8 mouse cellular contexts compared by ENCODE assay signal in genomic region chr4:127021151-127021945, GRCm38 (mm10). TPM values are rescaled to one million over a fixed set of nuclear protein-coding genes. Genes with fewer than 3 reads are reported as not detected.
DNase-seq lines count a peak whose midpoint lies in the region; ATAC-seq and TF ChIP-seq lines count a peak whose summit lies in the region.

Gene Sfpq (plus strand): TSS chr4:127021324.

- peak within 1 kb of the TSS; percentile 100 for H3K9ac ChIP-seq in embryonic facial prominence, embryonic 13.5 days
- H3K9ac ChIP-seq in limb, embryonic 12.5 days (replicated peaks), result peak within 1 kb of the TSS; percentile 100
- peak within 1 kb of the TSS; percentile 88 for H3K9ac ChIP-seq in midbrain, embryonic 15.5 days

- H3K27ac ChIP-seq in embryonic facial prominence, embryonic 13.5 days, result peak within 1 kb of the TSS; percentile 97
- H3K27ac ChIP-seq in kidney, adult 2 months (ENCODE audit: insufficient read depth, low read depth, low read length), result peak within 1 kb of the TSS; percentile 98
- peak within 1 kb of the TSS; percentile 100 for H3K27ac ChIP-seq in limb, embryonic 12.5 days
- peak within 1 kb of the TSS; percentile 99 for H3K27ac ChIP-seq in midbrain, embryonic 15.5 days
- peak within 1 kb of the TSS; percentile 100 for H3K27ac ChIP-seq in spleen, adult 2 months (ENCODE audit: insufficient read depth, low read length)

- H3K9me3 ChIP-seq in embryonic facial prominence, embryonic 13.5 days, result no peaks in the 10 kb centered on the region
- H3K9me3 ChIP-seq in limb, embryonic 12.5 days, result no peaks in the 10 kb centered on the region
- H3K9me3 ChIP-seq in midbrain, embryonic 15.5 days, result no peaks in the 10 kb centered on the region

- peak; percentile 97 for ATAC-seq in embryonic facial prominence, embryonic 13.5 days (ENCODE audit: insufficient number of reproducible peaks, insufficient read depth, low FRiP score, low TSS enrichment, low read depth)
- peak; percentile 96 for ATAC-seq in limb, embryonic 12.5 days (ENCODE audit: insufficient number of reproducible peaks, insufficient read depth, low FRiP score, low TSS enrichment, low read depth)
- peak; percentile 96 for ATAC-seq in midbrain, embryonic 15.5 days (replicated peaks)

- H3K36me3 ChIP-seq in embryonic facial prominence, embryonic 13.5 days, result peaks cover 33% of the 10 kb centered on the region
- peaks cover 7% of the 10 kb centered on the region for H3K36me3 ChIP-seq in kidney, adult 2 months (ENCODE audit: control insufficient read depth, insufficient read depth, low read length)
- H3K36me3 ChIP-seq in limb, embryonic 12.5 days, result peaks cover 42% of the 10 kb centered on the region
- peaks cover 9% of the 10 kb centered on the region for H3K36me3 ChIP-seq in midbrain, embryonic 15.5 days (replicated peaks)
- H3K36me3 ChIP-seq in spleen, adult 2 months (ENCODE audit: control insufficient read depth, insufficient read depth, low read length), result peaks cover 21% of the 10 kb centered on the region

- no peaks in the 10 kb centered on the region for H3K27me3 ChIP-seq in embryonic facial prominence, embryonic 13.5 days
- no peaks in the 10 kb centered on the region for H3K27me3 ChIP-seq in kidney, adult 2 months (replicated peaks; ENCODE audit: control insufficient read depth, insufficient read depth, low read length)
- no peaks in the 10 kb centered on the region for H3K27me3 ChIP-seq in limb, embryonic 12.5 days
- H3K27me3 ChIP-seq in midbrain, embryonic 15.5 days (replicated peaks), result no peaks in the 10 kb centered on the region
- no peaks in the 10 kb centered on the region for H3K27me3 ChIP-seq in spleen, adult 2 months (ENCODE audit: control insufficient read depth, insufficient read depth, low read length)

- 1% methylated on average over 79 of the region's 87 CpGs for WGBS in embryonic facial prominence, embryonic 13.5 days
- under 1% methylated on average over 82 of the region's 87 CpGs for WGBS in kidney, adult 2 months
- WGBS in limb, embryonic 12.5 days, result under 1% methylated on average over 76 of the region's 87 CpGs
- WGBS in midbrain, embryonic 15.5 days, result under 1% methylated on average over 43 of the region's 87 CpGs
- under 1% methylated on average over 59 of the region's 87 CpGs for whole genome bisulfite sequencing in spleen, adult 2 months

- peak; percentile 99 for TF ChIP-seq POLR2A in kidney, adult 2 months (IDR thresholded peaks at IDR 0.05; ENCODE audit: low read depth, low read length)
- TF ChIP-seq POLR2A in spleen, adult 2 months (IDR thresholded peaks at IDR 0.05; ENCODE audit: low read depth, low read length), result peak; percentile 99

- peak within 1 kb of the TSS; percentile 98 for H3K4me3 ChIP-seq in embryonic facial prominence, embryonic 13.5 days
- H3K4me3 ChIP-seq in kidney, adult 2 months (ENCODE audit: insufficient read depth, low read depth, low read length), result peak within 1 kb of the TSS; percentile 72
- peak within 1 kb of the TSS; percentile 100 for H3K4me3 ChIP-seq in limb, embryonic 12.5 days (replicated peaks)
- peak within 1 kb of the TSS; percentile 98 for H3K4me3 ChIP-seq in midbrain, embryonic 15.5 days
- peak within 1 kb of the TSS; percentile 91 for H3K4me3 ChIP-seq in spleen, adult 2 months (ENCODE audit: extremely low read depth, insufficient read depth, insufficient read length)

- H3K4me1 ChIP-seq in embryonic facial prominence, embryonic 13.5 days, result peaks cover 24% of the 10 kb centered on the region
- H3K4me1 ChIP-seq in kidney, adult 2 months (ENCODE audit: control insufficient read depth, insufficient read depth, low read length), result peaks cover 2% of the 10 kb centered on the region
- H3K4me1 ChIP-seq in limb, embryonic 12.5 days (replicated peaks), result peaks cover 21% of the 10 kb centered on the region
- peaks cover 33% of the 10 kb centered on the region for H3K4me1 ChIP-seq in midbrain, embryonic 15.5 days
- H3K4me1 ChIP-seq in spleen, adult 2 months (ENCODE audit: control insufficient read depth, insufficient read depth, insufficient read length), result peaks cover 6% of the 10 kb centered on the region

- TF ChIP-seq CTCF in kidney, adult 2 months (conservative IDR thresholded peaks at IDR 0.05; ENCODE audit: insufficient read depth, insufficient read length, low read depth, low read length), result no peak
- TF ChIP-seq CTCF in spleen, adult 2 months (IDR thresholded peaks at IDR 0.05; ENCODE audit: extremely low read depth, insufficient read depth, insufficient read length, insufficient replicate concordance), result no peak

- DNase-seq in 3134 (ENCODE audit: extremely low read depth, insufficient read length, low spot score), result peak; percentile 87
- DNase-seq in adrenal gland, postnatal 36 days, result peak; percentile 95
- DNase-seq in heart, adult 18-20 months, result peak; percentile 99 to 100
- peak; percentile 99 for DNase-seq in kidney, adult 2 months
- peak; percentile 96 to 99 for DNase-seq in spleen, adult 2 months (ENCODE audit: low read depth in 1 of 2, low spot score in 2 of 2)

- peak within 1 kb of the TSS; percentile 95 for H3K4me2 ChIP-seq in embryonic facial prominence, embryonic 13.5 days
- H3K4me2 ChIP-seq in limb, embryonic 12.5 days, result peak within 1 kb of the TSS; percentile 98
- H3K4me2 ChIP-seq in midbrain, embryonic 15.5 days, result peak within 1 kb of the TSS; percentile 92

RNA-seq across cellular contexts. Expression of gene Sfpq, which starts in this region (rescaled TPM):
- 100 to 1,000 TPM; 145 to 225 TPM for total RNA-seq in adrenal gland, postnatal 36 days (2021)
- polyA plus RNA-seq in embryonic facial prominence, embryonic 13.5 days (2015; fragmentation: Nextera tagmentation; extraction: Ambion mirVana), result 120 TPM in 2 replicates
- 10 to 100 TPM; 65.8 to 77.0 TPM for total RNA-seq in heart, adult 18-20 months (2021)
- polyA plus RNA-seq in kidney, adult 2 months (2012; rRNA removed), result 22.3 and 24.1 TPM in 2 replicates
- 179 and 183 TPM in 2 replicates for polyA plus RNA-seq in limb, embryonic 12.5 days (2016; fragmentation: Nextera tagmentation; extraction: Ambion mirVana)
- 70.6 and 77.3 TPM in 2 replicates for polyA plus RNA-seq in midbrain, embryonic 15.5 days (2015; fragmentation: Nextera tagmentation; extraction: Ambion mirVana)
- polyA plus RNA-seq in spleen, adult 2 months (2012; rRNA removed), result 51.4 and 71.4 TPM in 2 replicates

Comparison
In these comparisons a context has a peak if more than half of its experiments do, and no peak if none do; other contexts are left out.
1. Peak in every context shown above with its lines: DNase-seq, ATAC-seq, H3K4me3 ChIP-seq and H3K27ac ChIP-seq.